Mouse (Mus musculus): ENCODE data around the gene Gm26620.

Gm26620 gene

GRCm38 (mm10) chr1:170915657-170916056 is 30.8 kb downstream of the Gm26620 start:
- DNase-seq, result no peak

DNA sequence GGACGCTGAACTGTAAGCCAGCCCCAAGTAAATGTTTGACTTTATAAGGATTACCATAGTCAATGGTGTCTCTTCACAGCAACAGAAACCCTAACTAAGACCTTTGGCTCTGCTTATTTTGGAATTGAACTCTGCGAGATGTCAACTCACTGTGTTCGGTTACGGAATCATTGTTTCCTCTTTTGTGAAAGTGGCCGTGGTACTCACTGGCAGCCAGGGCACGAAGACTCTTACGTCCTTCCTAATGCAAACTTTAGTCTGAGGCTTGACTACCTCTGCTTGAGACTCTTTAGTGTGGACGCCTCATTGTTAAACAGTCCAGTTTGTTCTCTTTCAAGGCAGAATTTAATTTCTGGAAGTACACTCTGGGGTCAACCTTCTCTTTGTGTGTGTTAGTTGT is 34.4 kb downstream of the Gm26620 start:
- no peak for DNase-seq

DNA sequence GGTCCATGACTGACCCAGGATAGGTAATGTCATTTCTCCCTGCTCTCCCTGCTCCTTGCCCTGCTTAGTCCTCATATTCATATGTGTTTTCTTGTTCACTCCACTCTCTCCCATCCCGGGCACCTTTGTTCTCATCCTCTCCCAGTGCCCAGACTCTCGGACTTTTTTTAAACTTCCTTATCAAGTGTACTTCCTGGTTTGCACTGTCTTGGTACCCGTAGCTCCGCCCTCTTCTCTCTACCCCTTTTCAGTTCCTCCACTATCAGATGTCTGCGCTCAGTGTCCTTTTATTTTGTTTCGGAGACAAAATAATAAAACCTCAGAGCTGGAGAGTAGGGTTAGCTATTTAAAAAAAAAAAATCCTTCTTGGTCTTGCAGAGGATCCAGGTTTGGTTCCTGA is 39.6 kb downstream of the Gm26620 start:
- no peak for DNase-seq

- no peak for DNase-seq
These were observed 42.1 kb downstream of the Gm26620 start for GRCm38 (mm10) chr1:170926941-170927340.

- no peak for DNase-seq
These were observed 42.5 kb downstream of the Gm26620 start, which contains the start of gene Fcrla for GRCm38 (mm10) chr1:170927378-170927777. Gene Fcrla (minus strand): TSS chr1:170927583.

GRCm38 (mm10) chr1:170928467-170928866 is 43.6 kb downstream of the Gm26620 start:
- no peak for DNase-seq

GRCm38 (mm10) chr1:170929245-170929644 is 44.4 kb downstream of the Gm26620 start:
- DNase-seq, result no peak

DNA sequence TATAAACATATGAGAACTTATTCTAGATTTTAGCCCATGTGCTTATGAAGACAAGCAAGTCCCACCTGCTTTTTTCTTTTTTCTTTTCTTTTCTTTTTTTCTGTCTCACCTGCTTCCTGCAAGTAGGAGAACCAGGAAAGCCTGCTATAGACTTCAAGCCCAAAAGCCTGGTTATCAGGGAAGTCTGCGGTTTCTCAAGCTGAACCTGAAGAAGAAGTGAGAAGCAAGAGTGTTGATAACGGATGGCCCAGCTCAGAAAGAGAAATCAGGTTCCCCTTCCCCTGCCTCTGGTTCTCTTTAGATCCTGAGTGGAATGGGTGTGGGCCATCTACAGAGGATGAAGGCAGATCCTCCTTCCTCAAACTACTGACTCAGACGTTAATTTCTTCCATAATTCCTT is 47.2 kb downstream of the Gm26620 start:
- no peak for DNase-seq

- DNase-seq, result no peak
These were observed 48.6 kb downstream of the Gm26620 start for GRCm38 (mm10) chr1:170933386-170933920.

DNA sequence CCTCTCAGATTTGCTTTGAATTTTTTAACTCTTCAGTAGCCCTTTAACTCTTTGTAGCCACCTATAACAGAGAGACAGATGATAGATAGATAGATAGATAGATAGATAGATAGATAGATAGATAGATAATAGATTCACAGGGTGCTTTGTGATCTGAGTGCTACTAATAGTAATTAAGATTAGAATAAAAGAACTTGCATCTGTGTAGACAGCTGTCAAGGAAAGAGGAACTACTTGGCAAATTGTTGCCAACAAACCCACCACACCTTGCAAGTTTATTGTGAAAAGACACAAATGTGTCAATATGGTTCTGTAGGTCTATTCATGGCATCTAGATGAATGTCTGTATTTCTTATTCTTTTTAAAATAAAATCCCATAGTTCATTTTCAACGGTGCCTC is 49.1 kb downstream of the Gm26620 start:
- no peak for DNase-seq

DNA sequence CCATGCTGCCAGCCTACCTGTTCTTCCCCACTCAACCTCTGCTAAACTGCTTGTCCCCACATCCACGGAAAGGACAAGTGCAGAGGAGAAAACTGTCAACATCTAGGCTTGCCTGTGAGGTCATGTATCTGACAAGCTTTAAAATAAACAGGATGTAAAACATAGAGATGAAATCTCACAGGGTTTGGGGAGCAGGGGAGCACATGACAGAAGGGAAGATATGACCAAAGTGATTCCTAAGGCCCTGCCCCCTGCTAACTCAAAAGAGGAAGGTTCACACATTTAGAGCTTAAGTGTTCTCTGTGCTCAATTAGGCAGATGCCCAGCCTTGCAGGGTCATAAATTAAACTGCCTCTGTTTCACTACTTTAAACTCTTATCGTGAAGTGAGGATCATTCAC is 49.5 kb downstream of the Gm26620 start:
- no peak for DNase-seq

Data from kidney, postnatal 10 days (tissue).